Mouse (Mus musculus) heart, postnatal 4 days (tissue): ENCODE data around the gene Fam192a. TPM values are rescaled to one million over a fixed set of nuclear protein-coding genes. Genes with fewer than 3 reads are reported as not detected.
A peak's percentile ranks its signal among the peaks of the same experiment; 100 is the strongest.

Experiments used
- DNase-seq: peaks from one replicate; pipeline ENCODE4 v3.0.0; 2021
- total RNA-seq, 2 experiments: library from RNA; stranded (reverse); gene quantifications; 2 replicates each; pipeline ENCODE4 v1.2.3; 2021

The Fam192a gene
- total RNA-seq, 2 experiments from 2014 or later = 21.3 to 24.4 TPM

- DNase-seq = no peak
Measured at GRCm38 (mm10) chr8:94569419-94569818, 32.4 kb downstream of the Fam192a start.

GRCm38 (mm10) chr8:94568098-94568497 is 33.7 kb downstream of the Fam192a start:
- DNase-seq = no peak

GRCm38 (mm10) chr8:94567159-94567849 is 34.5 kb downstream of the Fam192a start:
- no peak for DNase-seq

DNA sequence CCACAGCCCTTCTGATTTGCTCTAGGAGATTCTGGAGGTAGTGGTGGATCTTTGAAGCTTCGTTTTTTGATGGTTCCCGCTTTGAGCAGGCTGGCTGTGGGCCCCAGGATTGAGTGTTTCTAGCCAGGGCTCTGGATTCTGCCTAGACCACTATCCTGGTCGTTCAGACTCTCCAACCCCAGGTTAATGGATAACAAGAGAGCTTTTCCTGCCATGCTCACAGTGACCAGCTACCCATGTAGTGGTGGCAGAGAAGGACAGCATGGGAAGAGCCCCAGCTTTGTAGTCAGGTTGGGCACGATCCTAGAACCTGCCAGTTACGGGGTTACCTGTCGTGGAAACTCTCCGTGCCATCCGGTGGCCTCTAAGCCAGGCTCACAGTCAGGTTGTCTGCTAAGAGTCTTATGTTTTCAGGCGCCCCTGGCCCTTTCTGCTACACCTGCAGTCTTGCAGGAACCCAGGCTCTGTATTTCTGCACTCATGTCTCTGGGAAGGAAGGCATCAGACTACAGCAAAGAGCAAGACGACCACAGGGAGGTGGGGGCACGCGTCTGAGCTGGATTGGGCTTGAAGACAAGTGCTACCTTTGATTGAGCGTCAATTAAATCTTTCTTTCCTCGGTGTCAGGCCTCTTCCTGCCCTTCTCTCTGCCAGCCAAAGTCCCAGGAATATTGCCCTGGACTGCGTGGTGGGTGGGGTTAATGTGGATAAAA is 35.2 kb downstream of the Fam192a start:
- no peak for DNase-seq

DNA sequence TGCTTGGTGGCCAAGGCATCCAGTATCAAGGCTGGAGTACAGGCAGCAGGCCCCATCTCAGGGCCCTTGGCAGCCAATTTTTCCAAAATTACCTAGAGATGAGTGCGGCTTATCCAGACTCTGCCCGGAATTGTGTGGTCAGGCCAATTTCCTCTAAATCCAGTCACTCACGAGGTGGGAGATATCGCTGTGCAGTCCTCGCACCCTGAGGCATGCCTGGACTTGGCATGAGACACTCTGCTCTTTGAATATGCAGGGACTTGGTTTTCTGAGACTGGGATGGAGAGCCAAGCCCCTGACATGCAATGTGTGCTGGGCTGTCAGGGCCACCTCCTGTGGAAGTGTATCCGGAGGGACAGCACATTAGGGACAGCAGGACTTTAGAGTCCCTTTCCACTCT is 35.8 kb downstream of the Fam192a start:
- DNase-seq = no peak

- DNase-seq = no peak
Measured at GRCm38 (mm10) chr8:94564421-94564820, 37.4 kb downstream of the Fam192a start.

DNA sequence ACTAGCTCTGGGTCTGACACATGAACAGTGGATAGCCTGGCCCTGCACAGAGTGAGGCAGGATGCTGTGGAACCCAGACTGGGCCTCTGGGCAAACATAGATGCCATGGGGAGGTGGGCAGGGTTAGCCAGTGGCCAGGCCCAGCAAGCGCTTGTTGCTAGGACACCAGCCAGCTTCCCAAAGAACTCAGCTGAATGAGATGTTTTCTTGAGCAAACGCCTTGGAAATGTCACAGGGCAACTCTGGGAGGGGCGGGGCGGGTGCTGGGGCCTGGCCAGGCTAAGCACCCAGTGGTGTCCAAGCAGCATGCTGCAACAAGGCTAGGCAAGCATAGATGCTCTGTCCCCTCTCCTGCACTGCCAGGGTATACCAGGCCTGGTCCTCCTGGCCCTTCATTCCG is 40.5 kb downstream of the Fam192a start:
- DNase-seq = no peak

DNA sequence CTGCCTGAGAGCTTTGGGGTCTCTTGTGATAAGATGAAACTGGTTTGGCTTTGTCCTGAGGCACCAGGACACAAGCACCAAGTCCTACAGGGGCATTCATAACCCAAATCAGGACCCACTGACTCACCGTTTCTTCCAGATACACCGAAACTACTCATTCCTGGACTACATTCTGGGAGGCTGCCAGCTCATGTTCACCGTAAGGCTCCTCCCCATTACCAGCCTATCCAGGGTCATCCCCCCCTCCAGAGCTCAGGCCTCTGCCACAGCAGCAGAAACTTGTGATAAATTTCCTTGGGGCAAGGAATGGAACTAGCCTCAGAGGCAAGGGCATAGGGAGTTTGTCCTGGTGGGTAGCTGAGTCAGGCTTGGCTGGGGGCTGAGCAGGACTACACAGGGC is 44.5 kb downstream of the Fam192a start:
- DNase-seq = no peak

- no peak for DNase-seq
Measured at GRCm38 (mm10) chr8:94552696-94553095, 49.1 kb downstream of the Fam192a start.

DNA sequence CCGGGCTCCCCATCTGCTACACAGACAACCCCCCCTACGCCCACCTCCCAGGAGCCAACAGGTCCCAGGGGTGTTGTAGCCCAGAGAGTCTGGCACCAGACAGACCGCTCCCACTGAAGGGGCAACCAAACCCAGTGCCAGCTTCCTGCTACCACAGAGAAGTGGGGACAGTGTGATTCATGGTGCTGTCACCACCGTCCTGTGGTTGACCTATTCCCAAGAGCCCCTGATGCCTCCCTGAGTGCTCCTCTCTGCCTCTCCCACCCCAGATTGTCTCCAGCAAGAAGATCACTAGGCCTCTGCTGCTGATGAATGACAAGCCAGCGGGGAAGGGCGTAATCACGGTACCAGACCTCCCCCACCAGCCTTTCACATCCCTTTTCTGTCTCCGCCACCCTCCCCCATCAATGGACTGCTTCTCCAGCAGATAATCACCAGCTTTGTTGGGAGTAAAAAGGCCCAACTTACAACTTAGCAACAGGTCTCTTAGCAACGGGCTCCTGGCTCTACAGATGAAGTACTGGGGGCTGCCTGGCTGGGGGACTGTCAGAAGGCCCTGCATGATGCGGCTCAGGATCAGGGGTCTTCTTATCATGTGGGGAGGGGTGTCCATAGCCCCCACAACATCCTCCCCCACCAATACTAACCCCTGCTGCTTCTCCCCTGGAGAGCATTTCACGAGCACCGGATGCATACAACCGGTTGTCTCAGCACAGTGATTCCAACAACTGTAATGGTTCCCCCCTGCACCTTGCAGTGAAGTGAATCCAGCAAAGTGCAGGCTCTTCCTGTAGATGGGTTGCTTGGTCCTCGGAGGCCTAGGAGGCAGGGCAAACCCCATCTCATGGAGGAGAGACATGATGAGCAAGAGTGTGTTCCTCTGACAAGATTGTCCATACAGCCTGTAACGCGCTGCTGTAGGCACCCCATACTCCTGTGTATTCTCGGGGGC is 50.0 kb downstream of the Fam192a start:
- no peak for DNase-seq

DNA sequence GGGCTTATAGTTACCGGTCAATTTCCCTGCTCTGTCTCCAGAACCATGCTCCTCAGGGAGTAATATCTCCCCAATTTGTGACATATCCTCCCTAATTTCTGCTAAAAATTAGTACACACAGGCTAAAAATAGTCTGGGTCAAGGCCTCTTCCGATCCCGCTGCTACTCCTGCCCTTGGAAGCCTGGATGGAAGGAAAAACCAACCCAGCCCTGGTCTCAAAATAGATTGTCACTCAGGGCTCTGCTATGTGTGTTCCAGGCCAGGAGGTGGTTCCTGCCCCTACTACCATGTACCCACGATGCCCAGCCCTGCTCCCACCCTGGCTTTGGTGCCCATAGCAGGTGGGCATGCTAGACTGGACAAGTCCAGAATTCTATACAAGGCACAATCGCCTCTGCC is 51.8 kb downstream of the Fam192a start:
- peak; percentile 31 for DNase-seq

- no peak for DNase-seq
Measured at GRCm38 (mm10) chr8:94549482-94549881, 52.3 kb downstream of the Fam192a start.

DNA sequence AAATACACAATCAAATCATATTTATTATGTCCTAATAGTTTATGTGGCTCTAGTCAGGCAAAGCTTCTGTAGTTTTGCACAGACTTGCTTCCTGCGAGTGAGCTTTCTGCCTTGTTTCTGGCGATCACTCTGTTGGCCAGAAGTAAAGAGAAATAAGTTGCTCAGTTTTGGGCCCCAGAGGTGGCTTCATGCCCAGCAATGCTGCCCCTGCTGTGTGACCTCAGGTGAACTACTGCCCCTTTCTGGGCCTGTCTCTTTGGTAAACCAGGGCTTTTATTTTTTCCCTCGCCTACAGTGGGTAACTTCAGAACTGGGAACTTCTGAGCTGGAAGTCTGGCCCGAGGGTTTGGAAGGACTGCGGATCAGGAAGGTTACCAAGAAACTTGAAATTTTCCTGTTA is 52.8 kb downstream of the Fam192a start:
- no peak for DNase-seq

GRCm38 (mm10) chr8:94543981-94544380 is 57.8 kb downstream of the Fam192a start:
- no peak for DNase-seq

DNA sequence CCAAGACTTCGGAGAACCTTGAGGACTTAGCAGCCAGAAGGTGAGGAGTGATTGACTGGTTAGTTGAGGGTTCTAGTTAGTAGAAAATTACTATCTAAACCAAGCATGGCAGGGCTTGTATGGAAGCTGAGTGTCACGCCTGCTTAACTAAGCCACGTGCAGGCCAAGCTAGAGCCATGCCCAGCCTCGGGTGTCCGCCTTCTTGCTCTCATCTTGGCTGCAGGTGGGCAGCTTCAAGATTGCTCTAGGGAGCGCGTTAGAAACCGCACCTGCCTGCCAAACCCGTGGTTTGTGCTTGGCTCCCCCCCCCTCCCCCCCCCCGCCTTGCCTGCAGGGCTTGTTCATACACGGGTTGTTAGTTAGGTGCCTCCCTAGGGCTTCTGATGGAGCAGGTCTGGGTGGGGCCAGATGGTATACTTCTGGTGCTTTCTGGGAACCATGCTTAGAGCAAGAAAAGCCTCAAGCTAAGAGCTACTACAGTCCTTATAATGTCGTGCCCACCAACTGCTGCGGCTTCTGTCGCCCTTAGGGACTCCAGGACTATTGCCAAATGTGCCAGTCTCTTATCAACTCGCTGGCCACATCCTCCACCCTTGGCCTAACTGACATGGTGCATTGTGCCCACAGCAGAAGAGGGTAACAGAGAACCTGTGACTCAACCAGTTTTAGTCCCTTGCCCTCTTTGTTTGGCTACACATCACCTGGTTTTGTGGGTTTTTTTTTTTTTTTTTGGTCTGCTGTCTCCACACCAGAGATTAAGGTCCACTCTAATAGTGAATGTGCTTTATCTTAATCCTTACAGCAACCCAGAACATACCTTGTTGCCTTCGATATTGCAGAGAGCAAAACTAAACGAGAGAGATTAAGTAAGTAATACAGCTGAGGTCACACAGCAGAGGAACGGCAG is 60.7 kb downstream of the Fam192a start:
- no peak for DNase-seq

DNA sequence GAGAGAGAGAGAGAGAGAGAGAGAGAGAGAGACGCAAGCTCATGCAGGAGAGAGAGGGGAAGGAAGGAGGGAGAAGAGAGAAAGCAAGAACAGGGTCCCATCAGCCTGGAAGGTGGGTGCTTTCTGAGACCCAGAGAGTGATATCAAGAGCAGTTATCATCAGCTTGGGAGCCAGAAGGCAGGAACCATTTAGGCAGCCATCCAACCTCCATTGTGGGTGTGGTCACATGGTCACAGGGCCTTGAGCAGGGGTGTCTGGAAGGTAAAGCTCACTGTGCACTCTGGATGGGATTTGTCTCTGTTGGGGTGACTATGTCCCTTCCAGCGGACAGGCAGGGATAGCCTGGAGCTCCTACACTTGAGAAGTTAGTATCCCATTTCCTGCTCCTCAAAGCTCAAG is 61.8 kb downstream of the Fam192a start:
- DNase-seq = no peak

DNA sequence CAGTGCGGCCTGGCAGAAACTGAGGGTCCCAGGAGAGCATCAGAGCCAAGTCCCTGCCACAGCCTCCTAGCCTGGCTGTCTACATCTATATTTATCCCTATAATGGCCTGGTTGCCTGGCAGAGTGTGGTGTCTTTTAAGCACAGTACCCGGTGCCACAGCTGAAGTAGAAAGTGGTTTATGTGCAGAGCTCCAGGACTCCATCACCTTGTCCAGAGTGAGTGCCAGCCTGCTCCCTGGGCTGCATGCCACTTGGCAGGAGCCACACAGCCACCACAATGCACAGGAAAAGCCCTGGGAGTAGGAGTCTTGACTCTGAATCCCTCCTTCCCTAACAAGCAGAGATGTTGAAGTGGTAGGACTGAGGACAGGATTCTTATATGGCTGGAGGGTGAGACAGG is 64.3 kb downstream of the Fam192a start:
- DNase-seq = peak; percentile 25

- no peak for DNase-seq
Measured at GRCm38 (mm10) chr8:94535631-94536030, 66.2 kb downstream of the Fam192a start.

GRCm38 (mm10) chr8:94534612-94535011 is 67.2 kb downstream of the Fam192a start:
- DNase-seq = no peak

- peak; percentile 73 for DNase-seq
Measured at GRCm38 (mm10) chr8:94532873-94533671, 68.7 kb downstream of the Fam192a start, which contains the start of gene Cpne2. Gene Cpne2 (plus strand): TSS chr8:94532990.

- DNase-seq = no peak
Measured at GRCm38 (mm10) chr8:94532525-94532872, 69.3 kb downstream of the Fam192a start.
